16 mouse cellular contexts compared by ENCODE assay signal in the genomic region with DNA sequence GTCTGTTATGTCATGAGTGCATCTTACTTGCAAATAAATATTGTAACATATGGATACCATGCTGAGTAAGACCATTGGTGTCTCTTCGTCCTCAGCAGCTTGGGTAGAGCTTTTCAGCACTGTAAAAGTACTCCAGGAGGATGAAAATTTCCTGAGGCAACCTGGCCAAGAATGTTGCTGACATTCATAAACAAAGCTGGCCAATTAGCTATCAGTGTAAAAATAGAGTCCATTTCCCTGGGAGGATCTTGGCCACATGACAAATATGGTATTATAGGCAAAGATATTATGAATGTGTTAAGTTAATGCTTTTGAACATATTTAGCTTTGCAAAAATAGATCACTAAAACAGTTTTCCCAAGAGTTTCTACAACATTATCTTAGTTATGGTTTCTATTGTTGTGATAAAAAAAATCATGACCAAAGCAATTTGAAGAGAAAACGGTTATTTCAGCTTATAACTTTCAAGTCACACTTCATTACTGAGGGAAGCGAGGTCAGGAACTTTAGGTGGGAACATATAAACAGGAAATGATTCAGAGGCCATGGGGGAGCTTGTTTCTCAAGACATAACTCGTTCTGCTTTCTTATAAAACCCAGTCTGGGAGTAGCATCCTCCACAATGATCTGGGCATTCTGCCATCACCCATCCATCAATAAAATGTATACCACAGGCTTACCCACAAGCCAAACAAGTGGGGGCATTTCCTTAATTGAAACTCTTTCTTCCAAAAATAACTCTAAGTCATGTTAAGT.
A peak's percentile ranks its signal among the peaks of the same experiment; 100 is the strongest.
DNase-seq lines count a peak whose midpoint lies in the region; ATAC-seq lines count a peak whose summit lies in the region.
"Had no signal": no experiment of that assay in that cellular context is flagged by ENCODE, and none has a peak within 500 bp of the region (broad histone marks: within the 10 kb centered on the region; RNA-seq: fewer than 3 reads in every experiment).

No protein-coding gene starts in this region.

- WGBS in kidney, embryonic 15.5 days: 45% methylated on average over 4 of the region's 4 CpGs
- WGBS in embryonic facial prominence, embryonic 15.5 days: 29% methylated on average over 4 of the region's 4 CpGs
- 67% methylated on average over 4 of the region's 4 CpGs for WGBS in midbrain, embryonic 15.5 days

- no peak overlapping the region for H3K4me3 ChIP-seq in kidney, embryonic 15.5 days (replicated peaks)
- H3K4me3 ChIP-seq in embryonic facial prominence, embryonic 15.5 days (replicated peaks): no peak overlapping the region
- H3K4me3 ChIP-seq in midbrain, embryonic 15.5 days: no peak overlapping the region
- H3K4me3 ChIP-seq: hindbrain, embryonic 10.5 days had no signal

- no peak overlapping the region for H3K4me2 ChIP-seq in kidney, embryonic 15.5 days
- no peak overlapping the region for H3K4me2 ChIP-seq in embryonic facial prominence, embryonic 15.5 days (replicated peaks)
- H3K4me2 ChIP-seq in midbrain, embryonic 15.5 days: no peak overlapping the region

- 0 out of 2 replicates have a peak, but pooled peaks cover 3% of the 10 kb centered on the region for H3K9me3 ChIP-seq in kidney, embryonic 15.5 days (replicated peaks)
- no peaks in the 10 kb centered on the region for H3K9me3 ChIP-seq in embryonic facial prominence, embryonic 15.5 days (replicated peaks)
- H3K9me3 ChIP-seq in midbrain, embryonic 15.5 days: no peaks in the 10 kb centered on the region
- H3K9me3 ChIP-seq: hindbrain, embryonic 10.5 days had no signal

- H3K27ac ChIP-seq in kidney, embryonic 15.5 days: no peak overlapping the region
- H3K27ac ChIP-seq in embryonic facial prominence, embryonic 15.5 days (replicated peaks): no peak overlapping the region
- H3K27ac ChIP-seq in midbrain, embryonic 15.5 days: no peak overlapping the region
- H3K27ac ChIP-seq: hindbrain, embryonic 10.5 days; liver, embryonic 14.5 days had no signal

- H3K9ac ChIP-seq in kidney, embryonic 15.5 days: no peak overlapping the region
- H3K9ac ChIP-seq in embryonic facial prominence, embryonic 15.5 days: no peak overlapping the region
- no peak overlapping the region for H3K9ac ChIP-seq in midbrain, embryonic 15.5 days
- H3K9ac ChIP-seq: liver, embryonic 14.5 days had no signal

- H3K27me3 ChIP-seq in kidney, embryonic 15.5 days: no peaks in the 10 kb centered on the region
- no peaks in the 10 kb centered on the region for H3K27me3 ChIP-seq in embryonic facial prominence, embryonic 15.5 days
- H3K27me3 ChIP-seq in midbrain, embryonic 15.5 days (replicated peaks): no peaks in the 10 kb centered on the region
- H3K27me3 ChIP-seq: CH12.LX had no signal

- H3K4me1 ChIP-seq in kidney, embryonic 15.5 days: no peaks in the 10 kb centered on the region
- no peaks in the 10 kb centered on the region for H3K4me1 ChIP-seq in embryonic facial prominence, embryonic 15.5 days
- H3K4me1 ChIP-seq in midbrain, embryonic 15.5 days: no peaks in the 10 kb centered on the region
- H3K4me1 ChIP-seq: hindbrain, embryonic 10.5 days had no signal

- no peaks in the 10 kb centered on the region for H3K36me3 ChIP-seq in kidney, embryonic 15.5 days
- H3K36me3 ChIP-seq in embryonic facial prominence, embryonic 15.5 days: no peaks in the 10 kb centered on the region
- no peaks in the 10 kb centered on the region for H3K36me3 ChIP-seq in midbrain, embryonic 15.5 days (replicated peaks)
- H3K36me3 ChIP-seq: hindbrain, embryonic 10.5 days had no signal

- DNase-seq in kidney, adult 9 months: no peak
- DNase-seq in MEL-GATA-1-ER (ENCODE audit: extremely low read depth, low read depth): peak; percentile 17
- DNase-seq in lung, postnatal 14 days: peak; percentile 38
- DNase-seq in layer of hippocampus, adult 9-10 months (ENCODE audit: low spot score): no peak
- no peak for DNase-seq in layer of hippocampus, postnatal 10 days (ENCODE audit: low spot score in 2 of 2)
- DNase-seq: cerebellum, postnatal 10 days; heart, adult 18-20 months; layer of hippocampus, postnatal 36 days; right cerebral cortex, postnatal 4 days had no signal

- ATAC-seq in kidney, embryonic 15.5 days (replicated peaks; ENCODE audit: low FRiP score): 0 out of 2 replicates have a peak, but pooled peaks have one; percentile 36
- peak; percentile 51; the same call in 1 of the 2 replicates for ATAC-seq in embryonic facial prominence, embryonic 15.5 days (ENCODE audit: insufficient number of reproducible peaks, low FRiP score, low TSS enrichment, low read depth)
- ATAC-seq in midbrain, embryonic 15.5 days (replicated peaks): no peak
- ATAC-seq: intestine, embryonic 16.5 days had no signal

Comparison
In these comparisons a context has a peak if more than half of its experiments do, and no peak if none do; other contexts are left out.
1. DNase-seq: peak in MEL-GATA-1-ER (single experiment) and lung, postnatal 14 days (single experiment); none in kidney, adult 9 months (single experiment), layer of hippocampus, adult 9-10 months (single experiment) and layer of hippocampus, postnatal 10 days (0 of 2).